Mouse (Mus musculus) intestine, postnatal 0 days (tissue): ENCODE results near the gene Ube2v1. TPM values are rescaled to one million over a fixed set of nuclear protein-coding genes. Genes with fewer than 3 reads are reported as not detected.
A peak's percentile ranks its signal among the peaks of the same experiment; 100 is the strongest.

Experiments
- ATAC-seq: fragments of 200-750 bp; cut with Nextera tagmentation; 2 replicates; pipeline ENCODE4 v1.8.0; 2017; ENCODE audit warnings: mild to moderate bottlenecking, moderate TSS enrichment, moderate library complexity
- H3K27ac ChIP-seq: fragments of 300-500 bp; sonication (generic); 2 replicates; pipeline ENCODE4 v1.5.1; 2014; ENCODE audit warnings: mild to moderate bottlenecking, low read depth, low read length, moderate library complexity
- H3K27me3 ChIP-seq: fragments of 300-500 bp; sonication (generic); replicated peaks from 2 replicates; pipeline ENCODE4 v1.6.1; 2014; ENCODE audit warnings: low read length, mixed read lengths; ENCODE audit not compliant: control insufficient read depth, insufficient read depth
- H3K36me3 ChIP-seq: fragments of 300-500 bp; sonication (generic); 2 replicates; pipeline ENCODE4 v1.6.1; 2014; ENCODE audit warnings: mild to moderate bottlenecking, moderate library complexity; ENCODE audit not compliant: control insufficient read depth, insufficient read depth
- H3K4me1 ChIP-seq: fragments of 300-500 bp; sonication (generic); replicated peaks from 2 replicates; pipeline ENCODE4 v1.6.1; 2014; ENCODE audit warnings: antibody characterized with exemption, low read length, mixed read lengths; ENCODE audit not compliant: control insufficient read depth, insufficient read depth
- H3K4me2 ChIP-seq: fragments of 300-500 bp; sonication (generic); replicated peaks from 2 replicates; pipeline ENCODE4 v1.6.1; 2014; ENCODE audit warnings: low read depth, mild to moderate bottlenecking, moderate library complexity
- H3K4me3 ChIP-seq: fragments of 300-500 bp; sonication (generic); 2 replicates; pipeline ENCODE4 v1.5.1; 2014; ENCODE audit warnings: low read depth, low read length
- H3K9ac ChIP-seq: fragments of 300-500 bp; sonication (generic); 2 replicates; pipeline ENCODE4 v1.6.1; 2014; ENCODE audit warnings: mild to moderate bottlenecking, low read depth, low read length
- H3K9me3 ChIP-seq: fragments of 300-500 bp; sonication (generic); 2 replicates; pipeline ENCODE4 v1.6.1; 2016; ENCODE audit warnings: mixed run types; ENCODE audit not compliant: control insufficient read depth
- CTCF ChIP-seq: sonication (generic); IDR thresholded peaks from 2 replicates; pipeline ENCODE4 v1.5.1; 2016; ENCODE audit warnings: low read depth, mild to moderate bottlenecking, control low read depth, antibody characterized with exemption, moderate library complexity
- WGBS: fragments of 180-500 bp; shearing (Covaris S2); extraction: QIAGEN DNeasy Blood & Tissue Kit; methylation state at CpG from one replicate; pipeline ENCODE4 v1.1.7; 2014; 5-methylcytosine and 5-hydroxymethylcytosine counted together
- polyA plus RNA-seq: library from polyadenylated mRNA; unstranded; fragments of >200 nt; fragmentation: Nextera tagmentation; extraction: Ambion mirVana; gene quantifications from 2 replicates; pipeline ENCODE4 v1.2.1, GENCODE M21; 2015

The Ube2v1 gene
- polyA plus RNA-seq, 1 experiment from 2014 or later: 173 TPM

DNA sequence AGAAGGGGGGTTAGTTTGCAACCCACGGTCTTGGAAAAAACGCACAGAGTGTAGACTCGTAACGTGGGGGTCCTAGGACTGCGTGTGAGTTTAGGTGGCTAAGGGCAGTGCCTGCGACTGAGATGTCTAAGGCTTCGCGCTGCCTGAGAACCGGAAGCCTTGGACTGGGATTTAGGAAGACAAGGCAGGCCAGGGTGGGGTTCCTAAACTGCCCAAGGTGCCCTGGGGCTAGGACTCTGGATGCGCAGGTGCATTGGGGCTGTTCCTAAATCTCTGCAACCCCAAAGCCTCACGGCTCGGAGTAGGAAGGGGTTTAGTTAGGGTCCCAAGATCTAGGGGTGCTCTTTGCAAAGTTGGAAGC is 28.7 kb upstream of the Ube2v1 start:
- 4% methylated on average over 12 of the region's 12 CpGs for WGBS
- peaks cover 24% of the 10 kb centered on the region for H3K4me1 ChIP-seq
- peak overlapping the region; percentile 74 for H3K9ac ChIP-seq
- ATAC-seq: no peak
- peaks cover 4% of the 10 kb centered on the region; the same call in 1 of the 2 replicates for H3K36me3 ChIP-seq
- no peaks in the 10 kb centered on the region for H3K27me3 ChIP-seq
- peak overlapping the region; percentile 60; the same call in 1 of the 2 replicates for H3K27ac ChIP-seq
- no peaks in the 10 kb centered on the region for H3K9me3 ChIP-seq
- TF ChIP-seq CTCF: no peak
- H3K4me2 ChIP-seq: peak overlapping the region; percentile 93
- H3K4me3 ChIP-seq: peak overlapping the region; percentile 74

DNA sequence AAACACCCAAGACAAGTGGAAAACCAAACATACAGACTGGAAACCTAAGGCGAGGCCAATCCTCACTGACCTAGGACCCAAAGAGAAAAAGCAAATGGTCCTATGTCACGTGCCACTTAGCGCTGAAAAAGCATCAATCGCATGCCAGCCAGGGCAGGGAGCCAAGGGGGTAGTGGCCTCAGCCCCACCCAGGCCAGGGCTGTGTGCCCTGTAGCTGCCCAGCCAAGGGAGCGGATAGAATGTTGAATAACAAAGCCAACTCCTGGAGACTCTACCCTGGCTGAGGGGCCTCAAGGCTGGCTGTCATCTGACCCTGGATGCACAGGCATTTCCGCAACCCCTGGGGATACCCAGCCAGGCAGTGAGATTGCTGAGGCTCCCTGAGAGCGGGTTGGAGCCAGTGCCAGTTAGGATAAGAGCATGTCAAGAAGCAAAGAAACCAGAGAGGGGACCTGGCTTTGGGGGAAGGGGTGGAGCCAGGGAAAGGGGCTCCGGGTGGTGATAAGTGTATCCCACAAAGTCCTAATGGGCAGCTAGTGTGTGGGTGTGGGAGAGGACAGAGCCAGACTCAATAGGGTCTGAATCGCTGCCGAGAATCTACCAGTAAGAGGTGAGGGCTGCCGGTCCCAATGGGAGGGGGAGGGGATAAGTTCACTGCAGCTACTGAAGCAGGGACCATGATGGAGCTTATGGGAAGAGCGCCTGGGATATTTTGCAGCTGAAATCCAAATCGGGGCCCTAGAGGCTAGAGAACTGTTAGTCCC is 28.1 kb upstream of the Ube2v1 start:
- Histone ChIP-seq H3K4me3 (peak overlapping the region; percentile 74), H3K4me2 (peak overlapping the region; percentile 93), H3K36me3 (peaks cover 4% of the 10 kb centered on the region; the same call in 1 of the 2 replicates), H3K9me3 (no peaks in the 10 kb centered on the region), H3K27ac (no peak overlapping the region), H3K4me1 (peaks cover 24% of the 10 kb centered on the region), H3K9ac (no peak overlapping the region), H3K27me3 (no peaks in the 10 kb centered on the region)
- 20% methylated on average over 13 of the region's 13 CpGs for WGBS
- no peak for ATAC-seq
- no peak for TF ChIP-seq CTCF

DNA sequence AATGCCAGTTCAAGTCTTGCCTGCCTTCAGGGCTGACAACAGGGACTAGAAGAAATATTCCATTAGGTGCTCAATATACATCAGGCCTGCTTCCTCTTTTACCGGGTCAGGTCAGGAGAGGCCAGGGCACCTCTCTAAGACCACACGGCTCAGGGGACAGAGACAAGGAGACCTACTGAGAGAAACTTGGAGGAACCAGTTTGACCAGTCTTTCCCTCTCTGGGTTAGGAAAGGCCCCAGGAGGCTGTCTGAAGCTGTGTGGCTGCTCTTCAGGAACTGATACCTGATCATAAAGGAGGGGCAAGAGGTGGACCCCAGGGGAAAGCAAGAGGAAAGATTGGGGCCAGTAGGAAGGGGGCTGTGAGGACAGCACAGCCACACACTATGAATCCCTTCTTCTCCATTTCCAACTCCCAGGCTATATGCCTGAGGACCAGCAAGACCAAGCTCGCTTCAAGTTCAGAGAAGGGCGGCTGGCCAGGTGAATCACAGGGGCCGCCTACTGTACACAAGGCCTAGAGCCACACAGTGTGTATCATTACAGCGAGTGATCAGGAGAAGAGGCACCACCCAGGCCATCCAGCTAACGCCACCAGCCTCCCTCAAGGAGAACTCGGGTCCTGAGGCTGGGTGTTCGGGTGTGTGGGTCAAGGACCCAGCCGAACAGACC is 27.4 kb upstream of the Ube2v1 start:
- Histone ChIP-seq H3K27me3 (0 out of 2 replicates have a peak, but pooled peaks cover 3% of the 10 kb centered on the region), H3K27ac (no peak overlapping the region), H3K36me3 (peaks cover 10% of the 10 kb centered on the region; the same call in 1 of the 2 replicates), H3K4me2 (peak overlapping the region; percentile 93), H3K9me3 (no peaks in the 10 kb centered on the region), H3K9ac (no peak overlapping the region; the same call in 1 of the 2 replicates), H3K4me1 (peaks cover 24% of the 10 kb centered on the region), H3K4me3 (peak overlapping the region; percentile 74; the same call in 1 of the 2 replicates)
- whole genome bisulfite sequencing: 42% methylated on average over 10 of the region's 10 CpGs
- TF ChIP-seq CTCF: no peak
- ATAC-seq: no peak

DNA sequence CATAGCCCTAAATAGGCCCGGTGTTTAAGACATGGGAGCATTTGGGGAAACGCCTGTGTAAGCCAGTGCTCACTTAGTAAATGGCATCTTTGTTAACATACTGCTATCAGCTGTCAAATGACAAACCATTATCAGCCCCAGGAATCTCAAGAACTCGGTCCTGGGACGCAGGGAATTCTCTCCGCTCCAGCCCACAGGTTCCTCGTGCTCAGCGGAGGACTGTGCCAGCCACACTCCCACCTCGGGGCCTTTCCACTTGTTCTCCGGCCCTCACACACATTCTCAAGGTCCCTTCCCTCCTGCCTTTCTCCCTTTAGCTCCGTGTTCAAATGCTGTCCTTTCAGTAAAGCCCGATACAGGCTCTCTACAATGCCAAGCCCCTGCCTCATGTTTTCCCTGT is 26.8 kb upstream of the Ube2v1 start:
- no peak for TF ChIP-seq CTCF
- Histone ChIP-seq H3K4me1 (peaks cover 24% of the 10 kb centered on the region), H3K9me3 (no peaks in the 10 kb centered on the region), H3K27me3 (0 out of 2 replicates have a peak, but pooled peaks cover 4% of the 10 kb centered on the region), H3K9ac (no peak overlapping the region; the same call in 1 of the 2 replicates), H3K36me3 (peaks cover 16% of the 10 kb centered on the region), H3K27ac (no peak overlapping the region), H3K4me3 (no peak overlapping the region), H3K4me2 (peak overlapping the region; percentile 93; the same call in 1 of the 2 replicates)
- WGBS: 66% methylated on average over 11 of the region's 11 CpGs
- no peak for ATAC-seq

DNA sequence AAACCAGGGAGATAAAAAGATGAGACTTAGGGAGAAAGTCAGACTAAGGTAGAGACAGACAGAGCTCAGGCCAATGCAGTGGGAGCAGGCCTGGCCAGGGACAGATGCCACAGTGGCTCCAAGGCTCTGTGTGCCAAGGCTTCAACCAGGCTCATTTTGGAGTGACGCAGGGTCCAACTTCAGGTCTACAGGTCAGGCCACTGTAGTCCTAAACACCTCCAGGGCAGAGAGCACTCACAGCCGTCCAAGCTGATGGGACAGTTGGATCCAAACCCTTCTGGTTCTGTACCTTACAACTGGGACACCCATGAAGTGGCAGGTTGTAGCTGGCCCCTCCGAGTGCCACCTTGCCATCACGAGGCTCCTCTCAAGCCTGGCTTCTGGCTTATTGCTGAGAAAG is 26.1 kb upstream of the Ube2v1 start:
- Histone ChIP-seq H3K4me2 (no peak overlapping the region), H3K9me3 (no peaks in the 10 kb centered on the region), H3K36me3 (peaks cover 20% of the 10 kb centered on the region), H3K27me3 (0 out of 2 replicates have a peak, but pooled peaks cover 4% of the 10 kb centered on the region), H3K9ac (no peak overlapping the region), H3K27ac (no peak overlapping the region), H3K4me3 (no peak overlapping the region), H3K4me1 (peaks cover 24% of the 10 kb centered on the region)
- TF ChIP-seq CTCF: no peak
- ATAC-seq: no peak
- WGBS: 92% methylated on average over 4 of the region's 4 CpGs
